Mouse (Mus musculus) lung, postnatal 0 days (tissue): ENCODE measurements at regions not wholly inside any gene's neighbourhood (a gene's known extent, or its start where the extent isn't known, plus 50 kb on each side); places are given as distances from the start of the nearest gene placed in this dataset.

Experiments
- CTCF ChIP-seq: IDR thresholded peaks from 2 replicates; pipeline ENCODE4 v1.5.1; 2016; ENCODE audit warnings: antibody characterized with exemption, mild to moderate bottlenecking
- EP300 ChIP-seq: IDR thresholded peaks from 2 replicates; pipeline ENCODE4 v1.6.1; 2016; ENCODE audit warnings: antibody characterized with exemption, mild to moderate bottlenecking, control low read depth

DNA sequence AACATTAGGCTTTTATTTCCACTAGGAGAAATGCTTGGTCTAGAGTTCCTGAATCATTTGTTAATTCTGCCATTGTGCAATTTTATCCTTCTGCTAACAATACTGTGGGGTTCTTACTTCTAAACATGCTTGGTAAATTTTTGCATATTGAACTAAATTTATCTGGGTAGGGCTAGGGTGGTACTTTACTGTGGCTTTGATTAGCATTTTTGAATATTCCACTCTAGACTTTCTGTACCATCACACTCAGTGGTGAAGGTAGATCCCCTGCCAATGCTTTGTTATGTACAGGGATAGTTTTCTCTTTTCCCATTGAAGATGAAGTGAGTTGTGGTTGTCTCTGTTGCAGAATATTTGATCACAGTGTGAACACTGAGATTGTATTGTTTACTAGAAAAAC is 497.1 kb downstream of the Fgf9 start:
- TF ChIP-seq EP300 (no peak), CTCF (no peak)
